Mouse (Mus musculus) midbrain, embryonic 11.5 days (tissue): Measurements from ENCODE around the gene Gins3. TPM values are rescaled to one million over a fixed set of nuclear protein-coding genes. Genes with fewer than 3 reads are reported as not detected.

ENCODE experiments used
- polyA plus RNA-seq: library from polyadenylated mRNA; unstranded; fragments of >200 nt; fragmentation: Nextera tagmentation; extraction: Ambion mirVana; gene quantifications from 2 replicates; pipeline ENCODE4 v1.2.1, GENCODE M21; 2014

The Gins3 gene
- polyA plus RNA-seq, 1 experiment from 2014 or later: 26.3 TPM

Other genes starting within 250 kb of the Gins3 start
- 139 and 142 TPM in 2 replicates for gene Cfap20, start 198.6 kb upstream of the Gins3 start, polyA plus RNA-seq
- 13.1 and 14.7 TPM in 2 replicates for gene Csnk2a2, start 143.4 kb upstream of the Gins3 start, polyA plus RNA-seq
- gene Ccdc113, start 99.4 kb upstream of the Gins3 start, polyA plus RNA-seq: not detected in 2 replicates
- gene Prss54, start 57.1 kb upstream of the Gins3 start, polyA plus RNA-seq: not detected in 2 replicates
- 45.5 and 46.7 TPM in 2 replicates for gene Ndrg4, start 43.5 kb downstream of the Gins3 start, polyA plus RNA-seq
- 20.8 and 24.2 TPM in 2 replicates for gene Setd6, start 82.4 kb downstream of the Gins3 start, polyA plus RNA-seq
- gene Cnot1, start 174.0 kb downstream of the Gins3 start, polyA plus RNA-seq: 109 and 111 TPM in 2 replicates
- 398 and 408 TPM in 2 replicates for gene Sap18b, start 191.9 kb downstream of the Gins3 start, polyA plus RNA-seq
- gene Slc38a7, start 220.1 kb downstream of the Gins3 start, polyA plus RNA-seq: 16.5 and 17.2 TPM in 2 replicates